Mouse (Mus musculus): Measurements from ENCODE around the gene Gm3500. TPM values are rescaled to one million over a fixed set of nuclear protein-coding genes. Genes with fewer than 3 reads are reported as not detected.
"Not testable (repeated sequence)": the region's sequence is repeated elsewhere in the genome, so short reads cannot be mapped to it uniquely, and the experiment has no call there.

Gene Gm3500
- not detected for total RNA-seq (2021)
- long read RNA-seq, experiment 1, result 0 reads
- long read RNA-seq, experiment 2, result 0 reads

GRCm38 (mm10) chr14:5388949-5389348 is at the start of gene Gm3500:
TSS of gene Gm3500 (minus strand) at chr14:5389049.
- intact Hi-C loops (cut with DNase I); DNase-seq; H3K27ac ChIP-seq; H3K4me3 ChIP-seq: not testable (repeated sequence)

GRCm38 (mm10) chr14:5334828-5335227 is 54.0 kb downstream of the Gm3500 start, which contains the start of gene Gm3542:
TSS of gene Gm3542 (minus strand) at chr14:5334928.
- intact Hi-C loops (cut with DNase I); H3K27ac ChIP-seq; H3K4me3 ChIP-seq; DNase-seq: not testable (repeated sequence)

Other genes with a start within 250 kb of the Gm3500 start
- gene Gm3317, start 224.5 kb downstream of the Gm3500 start, total RNA-seq (2021), result not detected
- gene Gm8271, start 203.3 kb downstream of the Gm3500 start, total RNA-seq (2021), result not detected
- not detected for gene Gm3526, start 128.5 kb downstream of the Gm3500 start, total RNA-seq (2021)
- gene Gm3542, start 54.1 kb downstream of the Gm3500 start, total RNA-seq (2021), result not detected
- gene Gm3194, start 66.4 kb upstream of the Gm3500 start, total RNA-seq (2021), result not detected
- not detected for gene Gm8246, start 88.8 kb upstream of the Gm3500 start, total RNA-seq (2021)
- gene Gm3187, start 95.2 kb upstream of the Gm3500 start, total RNA-seq (2021), result not detected
- under 1 TPM; 0.20 to 0.42 TPM for gene Gm3488, start 112.6 kb upstream of the Gm3500 start, total RNA-seq (2021)
- gene Gm3532, start 149.4 kb upstream of the Gm3500 start, total RNA-seq (2021), result not detected
- gene Gm8265, start 244.0 kb upstream of the Gm3500 start, total RNA-seq (2021), result not detected

All from gastrocnemius, adult 2 months (tissue).